Mouse (Mus musculus) left cerebral cortex, postnatal 25 days (tissue): ENCODE data around the gene Cdk10. TPM values are rescaled to one million over a fixed set of nuclear protein-coding genes. Genes with fewer than 3 reads are reported as not detected.
"Not testable (repeated sequence)": the region's sequence is repeated elsewhere in the genome, so short reads cannot be mapped to it uniquely, and the experiment has no call there.

Experiments used
- DNase-seq, 2 experiments: peaks; one replicate each; pipeline ENCODE4 v3.0.0; 2022; ENCODE audit warnings: low spot score in 2 of 2, mixed read lengths in 1 of 2
- intact Hi-C: fragments of 180-260 bp; cut with DNase I; formaldehyde crosslinking; loops from one replicate; pipeline ENCODE4 v1.15.1; 2025
- total RNA-seq, 2 experiments: library from RNA; stranded (reverse); gene quantifications; 2 replicates each; pipeline ENCODE4 v1.2.3; 2021

Cdk10 gene
- total RNA-seq, 2 experiments from 2014 or later: 83.4 to 88.0 TPM

GRCm38 (mm10) chr8:123230326-123230725, 5.7 kb downstream of the Cdk10 start:
- intact Hi-C loops, DNase-seq: not testable (repeated sequence)

DNA sequence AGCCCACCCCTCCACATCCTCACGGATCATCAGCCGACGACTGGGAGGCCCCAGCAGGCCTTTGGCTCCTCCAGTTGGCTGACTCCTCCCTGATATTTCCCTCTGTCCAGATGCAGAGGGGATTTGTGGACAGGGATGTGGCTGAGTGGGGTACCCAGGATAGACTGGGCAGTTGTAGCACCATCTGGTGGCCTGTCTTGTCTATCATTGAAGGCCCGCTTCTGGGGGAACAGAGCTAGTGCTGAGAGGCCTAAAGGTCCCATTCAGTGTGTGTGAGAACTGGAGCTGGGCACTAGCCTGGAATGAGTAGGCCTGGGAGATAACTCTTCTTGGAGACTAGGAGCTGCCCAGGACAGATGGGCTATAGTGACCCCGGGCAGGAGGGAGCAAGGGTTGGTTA, 7.1 kb downstream of the Cdk10 start:
- intact Hi-C loops: no loop called here
- DNase-seq: peak in 1 of 2 experiments; percentile 48

GRCm38 (mm10) chr8:123232553-123232952, 7.9 kb downstream of the Cdk10 start:
- DNase-seq: peak; percentile 38 to 67
- intact Hi-C loops: no loop called here

- intact Hi-C loops: no loop called here
- DNase-seq: peak; percentile 35 to 39
Observed at GRCm38 (mm10) chr8:123233300-123233699, 8.7 kb downstream of the Cdk10 start.

- intact Hi-C loops: no loop called here
- peak in 1 of 2 experiments; percentile 36 for DNase-seq
Observed at GRCm38 (mm10) chr8:123233760-123234159, 9.1 kb downstream of the Cdk10 start.

DNA sequence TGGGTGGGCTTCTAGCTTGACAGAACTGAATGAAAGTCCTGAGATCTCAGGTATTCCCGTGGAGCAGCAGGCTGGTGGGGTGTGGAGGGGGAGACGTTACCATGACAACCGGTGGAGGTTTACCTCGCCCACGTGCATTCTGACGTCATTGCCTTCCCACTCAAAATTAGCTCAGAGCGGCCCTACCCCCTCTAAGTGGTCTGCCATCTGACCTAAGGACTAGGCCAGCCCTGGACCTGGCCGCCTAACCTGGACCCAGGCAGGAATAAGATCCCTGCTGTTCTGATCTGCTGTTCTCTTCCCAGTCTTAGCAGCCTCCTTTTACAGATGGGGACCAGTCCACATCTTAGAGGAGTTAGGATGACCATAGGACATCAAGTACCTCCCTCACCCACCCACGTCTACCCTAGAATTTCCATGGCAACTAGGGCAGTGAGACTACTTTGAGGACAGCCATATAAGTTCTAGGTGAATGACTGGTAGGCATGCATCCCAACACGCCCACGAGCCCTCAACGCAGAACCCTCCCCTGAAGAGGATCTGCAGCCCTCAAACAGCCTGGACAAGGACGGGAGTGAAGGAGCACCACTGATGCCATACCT, 10.4 kb downstream of the Cdk10 start:
- peak; percentile 83 to 96 for DNase-seq

DNA sequence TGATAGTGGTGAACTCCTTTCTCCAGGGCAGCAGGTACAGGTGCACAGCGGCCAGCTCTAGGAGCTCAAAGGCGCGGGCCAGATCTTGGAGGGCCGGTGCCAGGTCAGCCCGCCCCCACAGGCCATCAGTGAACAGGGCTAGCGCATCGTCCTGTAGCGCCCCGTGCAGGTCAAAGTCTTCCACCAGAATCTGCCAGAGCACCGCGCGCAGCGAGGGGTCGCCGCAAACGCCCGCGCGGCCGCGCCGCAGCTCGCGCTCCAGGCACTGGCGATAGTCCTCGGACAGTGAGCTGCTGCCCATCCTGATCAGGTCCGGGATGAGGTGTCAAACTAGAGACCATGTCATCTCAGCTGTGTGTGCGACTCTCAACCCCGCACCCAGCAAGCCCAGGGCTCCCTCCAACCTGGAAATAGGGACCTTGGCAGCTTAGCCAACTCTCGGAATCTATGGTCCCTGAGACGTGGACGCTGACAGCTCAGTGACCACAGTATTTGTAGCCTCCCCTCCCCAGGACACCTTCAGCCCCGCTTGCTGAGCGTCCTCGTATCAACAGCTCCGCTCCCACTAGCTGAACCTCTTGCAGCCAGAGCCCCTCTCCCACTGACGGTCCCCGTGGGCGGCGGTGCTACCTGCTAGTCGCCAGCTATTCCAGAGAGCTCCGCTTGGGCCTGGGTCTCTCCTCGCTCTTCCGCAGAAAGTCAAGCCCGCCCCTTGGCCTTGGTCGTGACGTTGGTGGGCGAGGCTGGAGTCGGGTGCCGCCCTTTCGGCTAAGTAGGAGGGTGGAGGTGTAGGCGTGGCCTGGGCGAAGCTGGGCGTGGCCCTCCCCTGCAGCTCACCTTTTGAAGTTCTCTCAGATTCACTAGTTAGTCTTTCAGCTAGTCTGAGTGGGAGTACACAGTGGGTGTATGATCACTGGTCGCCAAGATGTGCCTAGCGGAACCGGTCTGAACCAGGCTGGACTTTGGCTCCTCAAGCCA, 11.2 kb downstream of the Cdk10 start, which contains the start of gene Spata2l:
Gene Spata2l (minus strand): TSS at position 714 of the 978 bp plus-strand sequence.
- peak; percentile 87 to 92 for DNase-seq
- intact Hi-C loops: no loop called here

More for the DNA sequence above, 10.4 kb downstream of the Cdk10 start:
- intact Hi-C loops: no loop called here

GRCm38 (mm10) chr8:123239398-123239797, 14.8 kb downstream of the Cdk10 start:
- DNase-seq: no peak
- intact Hi-C loops: no loop called here

DNA sequence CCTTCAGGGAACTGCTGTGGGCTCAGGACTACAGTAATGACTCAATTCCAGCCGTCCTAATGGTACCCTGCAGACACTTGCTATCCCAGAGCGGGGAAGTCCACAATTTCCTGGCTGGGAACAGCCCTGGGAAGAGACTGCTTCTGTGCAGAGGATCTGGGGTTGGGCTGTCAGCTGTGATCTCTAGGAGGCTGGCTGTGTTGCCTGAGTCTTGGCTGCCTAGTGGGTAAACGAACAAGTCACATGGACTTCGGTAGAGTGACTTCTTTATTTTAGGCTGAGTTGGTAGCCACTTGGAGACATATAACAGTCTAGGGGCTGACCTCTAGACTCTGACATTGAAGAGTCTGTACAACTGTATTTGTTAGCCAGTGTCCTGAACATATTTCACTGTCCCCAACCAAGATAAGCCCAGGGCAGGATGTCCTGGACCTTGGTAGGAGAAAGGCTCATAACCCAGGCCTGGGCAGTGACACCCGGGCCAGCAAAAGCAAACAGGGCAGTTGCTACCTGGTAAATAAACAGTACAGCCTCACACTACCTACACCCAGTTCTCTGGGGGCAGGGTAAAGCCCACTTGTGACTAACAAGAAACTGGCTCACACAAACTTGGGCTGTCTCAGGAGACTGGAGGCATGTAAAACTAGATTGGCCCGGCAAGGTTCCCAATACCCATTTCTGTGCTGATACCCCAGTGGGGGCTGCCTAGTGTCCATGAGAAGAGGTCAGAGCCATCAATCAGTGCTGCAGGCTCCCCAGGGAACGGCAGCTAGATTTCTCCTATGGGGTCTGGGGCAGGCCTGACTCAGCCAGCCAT, 17.7 kb downstream of the Cdk10 start:
- intact Hi-C loops: no loop called here
- DNase-seq: no peak

GRCm38 (mm10) chr8:123243053-123243452, 18.4 kb downstream of the Cdk10 start:
- DNase-seq: no peak
- intact Hi-C loops: no loop called here

- intact Hi-C loops: no loop called here
- no peak for DNase-seq
Observed at GRCm38 (mm10) chr8:123244382-123244781, 19.7 kb downstream of the Cdk10 start.

DNA sequence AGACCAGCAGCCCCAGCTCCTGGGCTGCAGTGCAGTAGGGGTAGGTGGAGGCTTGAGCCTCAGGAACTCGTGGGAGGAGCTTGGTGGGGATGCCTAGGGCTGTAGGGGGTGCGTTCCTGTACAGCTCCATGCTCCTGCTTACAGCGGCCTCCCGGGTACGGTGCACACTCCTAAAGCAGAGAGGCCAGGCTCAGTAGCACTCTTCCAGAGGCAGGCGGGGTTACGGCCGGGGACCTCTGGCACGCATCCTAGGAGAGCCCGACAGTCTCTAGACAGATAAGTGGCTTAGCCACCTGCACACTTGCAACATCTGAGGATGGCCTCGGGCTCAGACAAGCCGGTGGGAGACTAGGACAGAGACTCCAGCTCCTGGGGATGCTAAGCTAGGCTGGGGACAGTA, 20.9 kb downstream of the Cdk10 start:
- no peak for DNase-seq
- intact Hi-C loops: no loop called here

DNA sequence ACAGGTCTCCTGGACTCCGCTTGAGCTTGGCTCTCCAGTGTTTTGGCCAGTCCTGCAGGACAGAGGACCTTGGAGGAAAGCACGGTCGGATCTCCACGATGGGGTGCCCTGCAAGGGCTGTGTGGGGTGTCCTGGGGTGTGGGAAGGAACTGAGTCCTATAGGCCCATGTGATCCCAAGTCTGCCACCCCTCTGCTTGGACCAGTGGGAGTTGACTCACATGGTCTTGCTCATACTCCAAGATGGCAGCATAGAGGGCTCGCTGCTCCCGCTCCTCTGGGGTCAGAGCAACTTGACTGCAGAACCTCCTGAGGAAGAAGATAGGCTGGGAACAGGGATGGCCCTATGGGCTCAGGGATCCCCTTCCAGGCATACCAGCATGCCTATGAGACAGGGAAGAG, 23.1 kb downstream of the Cdk10 start:
- intact Hi-C loops: no loop called here
- DNase-seq: no peak

- DNase-seq: no peak
- intact Hi-C loops: no loop called here
Observed at GRCm38 (mm10) chr8:123248596-123248995, 24.0 kb downstream of the Cdk10 start.

- intact Hi-C loops: loop anchor here (5.0 kb wide), 1 partner anchor 121 kb away; the partner anchor contains the start of gene Tcf25
- DNase-seq: no peak
Observed at GRCm38 (mm10) chr8:123250940-123251339, 26.3 kb downstream of the Cdk10 start.

DNA sequence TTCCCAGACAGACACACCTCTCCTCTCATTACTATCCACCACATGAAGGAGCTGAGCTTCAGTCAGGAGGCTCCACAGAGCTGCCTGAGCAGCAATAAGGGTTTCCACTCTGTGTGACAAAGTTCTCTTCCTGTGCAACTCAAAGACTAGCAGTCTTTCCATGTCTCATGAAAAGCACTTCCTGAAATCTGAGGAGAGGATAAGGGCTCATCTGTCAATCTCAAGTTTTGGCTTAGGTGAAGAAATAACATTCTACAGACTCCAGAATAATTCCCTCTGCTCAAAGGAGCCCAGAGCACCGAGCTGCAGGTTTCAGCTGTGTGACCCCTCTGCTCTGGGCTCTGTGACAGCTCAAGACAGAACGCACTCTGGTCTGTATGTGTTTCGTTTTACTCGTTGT, 28.3 kb downstream of the Cdk10 start:
- no peak for DNase-seq
- intact Hi-C loops: loop anchor here (5.0 kb wide), 1 partner anchor 119 kb away; the partner anchor contains the start of gene Tcf25

- peak in 1 of 2 experiments; percentile 30 for DNase-seq
- intact Hi-C loops: loop anchor here (5.0 kb wide), 1 partner anchor 119 kb away; the partner anchor contains the start of gene Tcf25
Observed at GRCm38 (mm10) chr8:123253451-123254098, 28.9 kb downstream of the Cdk10 start.

DNA sequence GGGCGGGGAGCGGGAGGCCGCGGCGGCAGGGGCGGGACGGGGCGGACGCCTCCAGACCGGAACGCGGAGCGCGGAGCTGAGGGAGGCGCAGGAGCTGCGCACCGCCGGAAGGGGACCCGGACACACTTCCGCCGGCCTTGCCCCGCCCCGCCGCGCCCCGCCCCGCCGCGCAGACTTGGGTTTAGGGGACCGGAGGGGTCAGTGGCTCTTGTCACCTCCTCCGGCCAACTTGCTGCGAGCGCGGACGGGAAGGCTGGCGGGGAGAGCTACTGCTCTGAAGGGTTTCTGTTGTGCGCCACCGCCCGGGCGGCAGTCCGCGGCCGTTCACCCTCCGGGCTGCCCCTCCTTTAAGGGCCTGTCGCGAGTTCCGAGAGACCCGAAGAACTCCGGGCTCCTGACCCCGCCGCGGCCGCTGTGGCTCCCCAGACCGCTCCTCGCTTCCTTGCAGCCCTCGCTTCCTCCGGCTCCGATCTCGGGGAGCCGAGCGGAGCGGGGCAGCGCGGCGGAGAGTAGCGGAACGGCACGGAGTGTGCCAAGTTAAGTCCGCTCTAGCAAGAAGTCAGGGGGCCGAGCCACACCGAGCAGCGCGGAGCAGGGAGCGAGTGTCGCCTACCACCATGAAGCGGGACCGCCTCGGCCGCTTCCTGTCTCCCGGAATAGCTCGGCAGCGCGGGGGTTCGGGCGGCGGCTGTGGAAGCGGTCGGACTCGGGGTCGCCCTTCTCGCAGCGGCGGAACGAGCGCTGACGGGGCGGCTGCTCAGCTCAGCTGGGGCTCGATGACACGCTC, 29.6 kb downstream of the Cdk10 start, which contains the start of the genes Zfp276 and Vps9d1:
Gene Zfp276 (plus strand): TSS at position 97 of the 787 bp plus-strand sequence.
Gene Vps9d1 (minus strand): TSS at position 250 of the 787 bp plus-strand sequence.
- intact Hi-C loops: loop anchor here (5.0 kb wide), 1 partner anchor 118 kb away; the partner anchor contains the start of gene Tcf25
- peak; percentile 79 to 85 for DNase-seq
